Mouse (Mus musculus) hindbrain, embryonic 15.5 days (tissue): Measurements from ENCODE around the gene Ppp1r26. TPM values are rescaled to one million over a fixed set of nuclear protein-coding genes. Genes with fewer than 3 reads are reported as not detected.
A peak's percentile ranks its signal among the peaks of the same experiment; 100 is the strongest.
"Not testable (repeated sequence)": the region's sequence is repeated elsewhere in the genome, so short reads cannot be mapped to it uniquely, and the experiment has no call there.

Experiments used
- ATAC-seq: fragments of 200-750 bp; cut with Nextera tagmentation; 2 replicates; pipeline ENCODE4 v1.8.0; 2017; ENCODE audit warnings: low read depth, moderate number of reproducible peaks, moderate TSS enrichment; ENCODE audit not compliant: low FRiP score
- H3K27ac ChIP-seq: fragments of 300-500 bp; sonication (generic); replicated peaks from 2 replicates; pipeline ENCODE4 v1.5.1; 2015; ENCODE audit warnings: mild to moderate bottlenecking, inconsistent platforms
- H3K27me3 ChIP-seq: fragments of 300-500 bp; sonication (generic); 2 replicates; pipeline ENCODE4 v1.6.1; 2015; ENCODE audit warnings: control low read depth, inconsistent platforms
- H3K36me3 ChIP-seq: fragments of 300-500 bp; sonication (generic); 2 replicates; pipeline ENCODE4 v1.6.1; 2015; ENCODE audit warnings: control low read depth, inconsistent platforms
- H3K4me1 ChIP-seq: fragments of 300-500 bp; sonication (generic); replicated peaks from 2 replicates; pipeline ENCODE4 v1.6.1; 2015; ENCODE audit warnings: control low read depth, inconsistent platforms
- H3K4me2 ChIP-seq: fragments of 300-500 bp; sonication (generic); 2 replicates; pipeline ENCODE4 v1.6.1; 2015; ENCODE audit warnings: moderate library complexity, mild to moderate bottlenecking, inconsistent platforms
- H3K4me3 ChIP-seq: fragments of 300-500 bp; sonication (generic); 2 replicates; pipeline ENCODE4 v1.5.1; 2015; ENCODE audit warnings: mild to moderate bottlenecking, inconsistent platforms
- H3K9ac ChIP-seq: fragments of 300-500 bp; sonication (generic); 2 replicates; pipeline ENCODE4 v1.6.1; 2015; ENCODE audit warnings: inconsistent platforms
- H3K9me3 ChIP-seq: fragments of 300-500 bp; sonication (generic); 2 replicates; pipeline ENCODE4 v1.6.1; 2016; ENCODE audit warnings: control low read depth, inconsistent platforms
- WGBS: fragments of 180-500 bp; shearing (Covaris S2); methylation state at CpG from one replicate; pipeline ENCODE4 v1.1.7; 2015; 5-methylcytosine and 5-hydroxymethylcytosine counted together
- polyA plus RNA-seq: library from polyadenylated mRNA; unstranded; fragments of >200 nt; fragmentation: Nextera tagmentation; extraction: Ambion mirVana; gene quantifications from 2 replicates; pipeline ENCODE4 v1.2.1, GENCODE M21; 2015

Ppp1r26 gene
- polyA plus RNA-seq, 1 experiment from 2014 or later = 17.4 TPM

DNA sequence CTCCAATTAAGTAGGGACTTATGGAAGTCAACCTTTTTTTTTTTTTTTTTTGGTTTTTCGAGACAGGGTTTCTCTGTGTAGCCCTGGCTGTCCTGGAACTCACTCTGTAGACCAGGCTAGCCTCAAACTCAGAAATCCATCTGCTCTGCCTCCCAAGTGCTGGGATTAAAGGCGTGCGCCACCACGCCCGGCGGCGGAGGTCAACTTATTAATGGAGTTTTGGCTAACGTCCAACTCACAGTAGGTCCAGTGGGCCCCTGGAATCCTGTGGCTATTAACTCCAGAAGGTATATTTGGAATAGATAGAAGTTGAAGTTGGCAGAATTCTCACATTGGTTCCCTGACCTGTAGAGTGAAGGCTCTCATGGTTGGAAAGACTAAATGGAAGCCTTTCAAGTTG lies 25.4 kb downstream of the Ppp1r26 start:
- not testable (repeated sequence) for H3K27ac ChIP-seq, H3K4me2 ChIP-seq, H3K9ac ChIP-seq, H3K4me3 ChIP-seq, H3K9me3 ChIP-seq, ATAC-seq, H3K27me3 ChIP-seq
- H3K36me3 ChIP-seq = peaks cover 42% of the 10 kb centered on the region
- 93% methylated on average over 8 of the region's 8 CpGs for WGBS
- H3K4me1 ChIP-seq = peaks cover 13% of the 10 kb centered on the region

DNA sequence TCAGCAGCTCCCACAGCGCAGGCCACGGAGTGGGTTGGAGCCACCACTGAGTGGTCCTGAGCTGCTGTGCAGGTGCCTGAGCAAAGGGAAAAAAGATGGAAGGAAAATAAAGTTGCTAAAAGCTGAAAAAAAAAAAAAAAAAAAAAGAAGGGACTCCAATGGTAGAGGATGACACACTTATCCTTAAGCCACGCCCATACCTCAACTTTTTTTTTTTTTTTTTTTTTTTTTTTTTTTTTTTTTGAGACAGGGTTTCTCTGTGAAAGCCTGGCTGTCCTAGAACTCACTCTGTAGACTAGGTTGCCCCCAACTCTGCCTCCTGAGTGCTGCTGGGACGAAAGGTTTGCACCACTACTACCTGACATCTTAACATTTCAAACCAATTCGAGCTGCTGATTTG lies 31.4 kb downstream of the Ppp1r26 start:
- WGBS = 85% methylated on average over 5 of the region's 5 CpGs
- not testable (repeated sequence) for H3K4me1 ChIP-seq, ATAC-seq, H3K36me3 ChIP-seq, H3K9me3 ChIP-seq, H3K27ac ChIP-seq, H3K4me2 ChIP-seq, H3K4me3 ChIP-seq, H3K27me3 ChIP-seq, H3K9ac ChIP-seq

DNA sequence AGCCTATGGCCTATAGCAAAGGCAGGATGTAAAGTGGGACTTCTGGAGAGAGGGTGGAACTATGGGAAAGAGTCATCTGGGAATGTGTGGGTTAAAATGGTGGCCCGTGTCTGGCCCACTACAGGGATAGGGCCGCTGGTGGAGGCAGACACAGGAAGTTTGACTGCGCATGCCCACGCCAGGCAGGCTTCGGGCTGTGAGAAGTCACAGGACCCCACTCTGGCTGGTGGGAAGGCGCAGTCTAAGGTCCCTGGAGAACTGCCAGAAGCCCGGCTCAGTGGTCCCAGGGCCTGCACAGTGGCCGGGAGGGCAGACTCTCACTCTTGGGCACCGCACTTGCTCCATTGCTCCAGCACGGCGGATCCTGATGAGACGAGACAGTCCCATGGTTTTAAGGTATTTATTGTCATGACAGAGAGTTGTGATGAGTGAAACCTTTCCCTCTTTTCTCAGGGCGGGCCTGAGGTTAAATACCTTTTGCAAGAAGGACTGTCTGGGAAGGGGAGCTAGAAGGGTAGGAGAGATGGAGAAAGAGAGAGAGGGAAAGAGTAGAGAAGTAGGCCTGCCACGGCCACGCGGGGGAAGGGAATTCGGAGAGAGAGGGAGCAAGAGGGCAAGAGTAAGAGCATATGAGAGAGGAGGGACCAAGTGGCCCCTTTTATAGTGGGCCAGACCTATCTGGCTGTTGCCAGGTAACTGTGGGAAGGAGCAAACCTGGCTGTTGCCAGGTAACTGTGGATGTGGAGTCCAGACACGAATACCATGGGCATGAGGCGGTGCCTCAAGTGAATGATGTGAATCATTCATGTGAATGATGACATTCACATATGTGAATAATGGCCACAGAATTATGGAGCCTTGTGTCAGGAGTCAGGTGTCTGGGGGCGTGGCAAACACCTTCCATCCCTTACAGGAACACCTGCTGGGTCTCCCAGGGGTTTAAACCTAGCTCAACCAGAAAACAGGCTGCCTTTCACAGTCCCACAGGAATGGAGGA lies 32.9 kb downstream of the Ppp1r26 start:
- 84% methylated on average over 20 of the region's 20 CpGs for WGBS
- H3K27me3 ChIP-seq = no peaks in the 10 kb centered on the region
- 0 out of 2 replicates have a peak overlapping the region, but pooled peaks have one; percentile 19 for H3K4me2 ChIP-seq

GRCm38 (mm10) chr2:28483861-28484260 lies 37.3 kb downstream of the Ppp1r26 start:
- 78% methylated on average over 2 of the region's 2 CpGs for WGBS
- Histone ChIP-seq H3K27me3 (no peaks in the 10 kb centered on the region), H3K4me2 (no peak overlapping the region), H3K4me1 (no peaks in the 10 kb centered on the region), H3K9ac (no peak overlapping the region), H3K9me3 (no peaks in the 10 kb centered on the region), H3K4me3 (no peak overlapping the region), H3K36me3 (no peaks in the 10 kb centered on the region), H3K27ac (no peak overlapping the region)
- ATAC-seq = no peak

More for the DNA sequence above, 32.9 kb downstream of the Ppp1r26 start:
- no peak overlapping the region for H3K9ac ChIP-seq
- no peaks in the 10 kb centered on the region for H3K36me3 ChIP-seq
- H3K9me3 ChIP-seq = no peaks in the 10 kb centered on the region
- ATAC-seq = no peak
- H3K27ac ChIP-seq = no peak overlapping the region
- no peaks in the 10 kb centered on the region for H3K4me1 ChIP-seq
- H3K4me3 ChIP-seq = no peak overlapping the region

- WGBS = 94% methylated on average over 2 of the region's 2 CpGs
- Histone ChIP-seq H3K4me2 (no peak overlapping the region), H3K36me3 (no peaks in the 10 kb centered on the region), H3K9ac (no peak overlapping the region), H3K27me3 (no peaks in the 10 kb centered on the region), H3K4me1 (no peaks in the 10 kb centered on the region), H3K27ac (no peak overlapping the region), H3K4me3 (no peak overlapping the region), H3K9me3 (no peaks in the 10 kb centered on the region)
- ATAC-seq = no peak
Observed at GRCm38 (mm10) chr2:28494521-28494920, 47.9 kb downstream of the Ppp1r26 start.

DNA sequence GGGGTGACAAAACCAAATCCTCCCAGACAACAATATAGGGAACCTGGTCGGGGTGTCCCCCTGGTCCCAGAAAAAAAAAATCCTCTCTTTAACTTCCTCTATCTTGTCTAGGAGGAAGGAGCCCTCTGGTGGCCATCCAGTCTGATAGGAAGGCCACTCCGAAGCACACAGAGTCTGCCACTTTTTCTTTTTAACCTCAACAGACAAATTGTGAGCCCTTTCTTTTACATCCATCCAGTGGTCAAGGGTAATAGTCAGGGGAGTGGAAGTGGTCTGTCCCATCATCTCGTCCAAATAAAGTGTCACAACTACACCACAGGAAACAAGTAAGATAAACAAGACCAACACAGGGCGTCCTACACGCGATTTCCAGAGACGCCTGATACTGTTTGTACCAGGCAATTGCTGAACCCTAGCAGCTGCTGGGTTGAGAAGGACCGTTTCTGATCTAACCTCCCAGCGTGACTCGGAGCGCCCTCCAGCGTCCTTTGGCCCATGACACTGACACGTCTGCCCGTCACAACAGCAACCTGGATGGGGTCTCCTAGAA lies 48.7 kb downstream of the Ppp1r26 start:
- no peak for ATAC-seq
- Histone ChIP-seq H3K27me3 (no peaks in the 10 kb centered on the region), H3K4me2 (no peak overlapping the region), H3K36me3 (no peaks in the 10 kb centered on the region), H3K27ac (no peak overlapping the region), H3K9ac (no peak overlapping the region), H3K4me3 (no peak overlapping the region), H3K9me3 (no peaks in the 10 kb centered on the region), H3K4me1 (no peaks in the 10 kb centered on the region)
- 87% methylated on average over 14 of the region's 14 CpGs for WGBS

GRCm38 (mm10) chr2:28495801-28496595 lies 49.4 kb downstream of the Ppp1r26 start:
- no peak for ATAC-seq
- no peaks in the 10 kb centered on the region for H3K27me3 ChIP-seq
- no peaks in the 10 kb centered on the region for H3K4me1 ChIP-seq
- H3K4me2 ChIP-seq = no peak overlapping the region
- H3K9ac ChIP-seq = no peak overlapping the region
- WGBS = 81% methylated on average over 16 of the region's 16 CpGs
- H3K36me3 ChIP-seq = no peaks in the 10 kb centered on the region
- no peak overlapping the region for H3K27ac ChIP-seq
- H3K4me3 ChIP-seq = no peak overlapping the region
- no peaks in the 10 kb centered on the region for H3K9me3 ChIP-seq

GRCm38 (mm10) chr2:28496671-28497070 lies 50.1 kb downstream of the Ppp1r26 start, which contains the start of gene Gbgt1:
Gene Gbgt1, plus strand, starts transcription at chr2:28496891.
- 79% methylated on average over 5 of the region's 5 CpGs for WGBS
- Histone ChIP-seq H3K9me3 (no peaks in the 10 kb centered on the region), H3K27ac (no peak within 1 kb of the TSS), H3K4me3 (no peak within 1 kb of the TSS), H3K27me3 (no peaks in the 10 kb centered on the region), H3K9ac (no peak within 1 kb of the TSS), H3K36me3 (no peaks in the 10 kb centered on the region), H3K4me2 (no peak within 1 kb of the TSS), H3K4me1 (no peaks in the 10 kb centered on the region)
- no peak for ATAC-seq

- ATAC-seq = no peak
- no peak overlapping the region for H3K4me2 ChIP-seq
- H3K4me3 ChIP-seq = no peak overlapping the region
- H3K4me1 ChIP-seq = no peaks in the 10 kb centered on the region
- 80% methylated on average over 5 of the region's 5 CpGs for WGBS
- H3K9ac ChIP-seq = no peak overlapping the region
- no peak overlapping the region for H3K27ac ChIP-seq
- no peaks in the 10 kb centered on the region for H3K36me3 ChIP-seq
- H3K9me3 ChIP-seq = no peaks in the 10 kb centered on the region
- H3K27me3 ChIP-seq = no peaks in the 10 kb centered on the region
Observed at GRCm38 (mm10) chr2:28497561-28497960, 51.0 kb downstream of the Ppp1r26 start.

DNA sequence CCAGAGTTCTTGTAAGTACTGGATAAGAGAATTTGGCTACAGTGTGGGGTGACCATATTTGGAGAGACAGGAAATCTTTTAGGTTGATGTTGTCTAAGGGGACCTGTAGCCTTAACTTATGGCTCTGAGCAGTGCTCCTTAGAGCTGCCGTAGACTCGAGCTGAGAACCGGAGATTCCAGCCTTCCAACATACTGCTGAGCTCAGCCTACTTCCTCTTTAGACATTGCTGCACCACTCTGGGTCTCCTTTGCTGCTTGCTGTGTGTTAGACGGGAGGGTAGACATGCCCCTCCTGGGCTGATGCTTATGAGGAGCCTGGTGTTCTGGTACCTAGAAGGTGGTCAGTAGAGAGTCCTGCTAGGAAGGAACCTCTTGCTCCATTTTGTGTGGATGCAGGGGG lies 51.8 kb downstream of the Ppp1r26 start:
- Histone ChIP-seq H3K4me2 (no peak overlapping the region), H3K27me3 (no peaks in the 10 kb centered on the region), H3K27ac (no peak overlapping the region), H3K9me3 (no peaks in the 10 kb centered on the region), H3K4me1 (no peaks in the 10 kb centered on the region), H3K4me3 (no peak overlapping the region), H3K36me3 (no peaks in the 10 kb centered on the region), H3K9ac (no peak overlapping the region)
- WGBS = 81% methylated on average over 4 of the region's 4 CpGs
- no peak for ATAC-seq

DNA sequence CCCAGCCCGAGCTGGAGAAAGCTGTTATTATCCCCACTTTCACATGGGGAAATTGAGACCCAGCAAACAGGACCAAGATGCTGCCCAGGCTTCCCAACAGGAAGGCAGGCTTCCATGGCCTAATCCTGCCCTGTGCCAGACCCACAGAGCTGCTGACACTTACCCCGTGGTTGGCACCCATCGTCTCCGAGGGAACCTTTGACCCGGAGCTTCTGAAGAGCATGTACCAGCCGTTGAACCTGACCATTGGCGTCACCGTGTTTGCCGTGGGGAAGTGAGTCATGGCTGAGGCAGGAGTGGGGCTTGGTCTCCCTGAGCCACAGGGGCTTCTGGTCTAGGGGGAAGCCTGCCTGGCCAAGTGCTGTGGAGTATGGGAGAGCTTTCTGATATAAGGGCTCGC lies 56.4 kb downstream of the Ppp1r26 start:
- no peaks in the 10 kb centered on the region for H3K9me3 ChIP-seq
- H3K4me2 ChIP-seq = no peak overlapping the region
- 90% methylated on average over 10 of the region's 10 CpGs for WGBS
- no peak overlapping the region for H3K27ac ChIP-seq
- H3K4me3 ChIP-seq = no peak overlapping the region
- no peaks in the 10 kb centered on the region for H3K4me1 ChIP-seq
- H3K9ac ChIP-seq = no peak overlapping the region
- no peaks in the 10 kb centered on the region for H3K36me3 ChIP-seq
- no peaks in the 10 kb centered on the region for H3K27me3 ChIP-seq
- ATAC-seq = no peak

DNA sequence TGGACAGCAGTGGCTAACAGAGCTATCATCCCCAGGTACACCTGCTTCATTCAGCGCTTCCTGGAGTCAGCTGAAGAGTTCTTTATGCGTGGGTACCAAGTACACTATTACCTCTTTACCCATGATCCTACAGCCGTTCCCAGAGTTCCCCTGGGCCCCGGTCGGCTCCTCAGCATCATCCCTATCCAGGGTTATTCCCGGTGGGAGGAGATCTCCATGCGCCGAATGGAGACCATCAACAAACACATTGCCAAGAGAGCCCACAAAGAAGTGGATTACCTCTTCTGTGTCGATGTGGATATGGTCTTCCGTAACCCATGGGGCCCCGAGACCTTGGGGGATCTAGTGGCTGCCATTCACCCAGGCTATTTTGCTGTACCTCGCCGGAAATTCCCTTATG lies 58.1 kb downstream of the Ppp1r26 start:
- no peaks in the 10 kb centered on the region for H3K36me3 ChIP-seq
- H3K9me3 ChIP-seq = no peaks in the 10 kb centered on the region
- H3K9ac ChIP-seq = no peak overlapping the region
- H3K4me1 ChIP-seq = no peaks in the 10 kb centered on the region
- H3K4me3 ChIP-seq = no peak overlapping the region
- 91% methylated on average over 13 of the region's 13 CpGs for WGBS
- H3K27me3 ChIP-seq = no peaks in the 10 kb centered on the region
- H3K27ac ChIP-seq = no peak overlapping the region
- ATAC-seq = no peak
- H3K4me2 ChIP-seq = no peak overlapping the region
